Mouse (Mus musculus): ENCODE measurements around the gene Map2k5.
A peak's percentile ranks its signal among the peaks of the same experiment; 100 is the strongest.

Gene Map2k5

DNA sequence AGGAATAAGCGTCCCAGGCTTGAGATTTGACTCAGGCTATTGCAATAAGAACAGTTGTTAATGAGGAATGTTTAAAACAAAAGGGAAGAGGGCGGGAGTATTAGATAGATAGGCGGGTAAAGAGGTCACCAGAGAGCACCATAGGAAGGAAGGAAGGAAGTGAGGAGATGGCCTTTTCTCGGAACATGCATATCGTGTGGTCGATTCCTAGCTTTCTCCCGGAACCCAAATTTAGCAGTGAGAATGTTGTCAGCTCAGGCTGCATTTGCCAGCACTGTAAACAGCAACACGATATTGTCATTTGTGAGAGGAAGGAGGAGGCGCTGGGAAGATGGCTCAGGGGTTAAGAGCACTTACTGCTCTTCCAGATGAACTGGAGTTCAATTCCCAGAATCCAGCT, 253.2 kb downstream of the Map2k5 start:
- DNase-seq (ENCODE audit: low spot score): no peak

DNA sequence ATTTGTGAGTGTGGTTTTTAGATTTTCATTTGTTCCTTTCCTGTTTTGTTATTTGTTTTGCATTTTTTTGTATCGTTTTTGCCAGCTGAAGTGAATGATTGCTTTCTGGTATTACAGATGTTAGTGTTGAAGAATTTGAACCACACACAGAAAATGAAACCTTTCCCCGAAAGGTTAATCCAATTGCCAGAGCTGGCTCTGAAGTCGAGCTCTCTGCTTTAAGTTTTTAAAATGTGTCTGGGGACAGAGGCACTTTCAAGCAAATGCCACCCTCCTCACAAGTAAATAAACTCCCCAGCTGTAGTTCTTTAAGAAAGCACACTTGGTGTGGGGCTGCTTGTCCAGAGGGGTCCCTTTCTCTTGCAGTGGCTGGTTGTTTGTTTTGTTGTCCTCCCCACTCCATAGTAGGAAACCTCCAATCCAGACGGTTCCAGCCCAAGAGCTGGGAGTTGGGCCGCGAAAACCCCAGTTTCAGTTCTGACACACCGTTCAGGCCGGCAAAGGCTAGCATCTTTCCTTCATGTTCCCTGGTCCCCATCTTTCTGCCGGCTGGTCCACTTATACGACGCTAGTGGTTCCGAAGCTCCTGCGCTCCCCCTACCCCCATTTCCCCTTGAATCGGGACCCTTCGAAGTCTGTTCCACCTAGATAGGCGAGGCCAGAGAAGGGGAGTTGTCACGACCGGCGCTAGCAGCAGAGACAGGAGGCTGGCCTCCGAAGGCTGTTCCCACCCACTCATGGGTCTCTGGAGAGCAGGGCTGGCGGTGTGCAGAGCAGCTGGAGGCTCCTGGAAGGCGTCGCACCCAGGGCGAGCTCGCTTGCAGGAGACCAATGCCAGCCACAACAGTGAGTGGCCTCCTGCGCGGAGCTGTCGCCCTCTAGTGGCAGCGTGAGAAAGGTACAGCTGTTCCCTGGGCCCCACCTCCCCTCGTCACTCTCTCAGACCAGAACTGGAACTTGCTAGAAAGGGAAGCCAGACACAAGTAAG, 254.0 kb downstream of the Map2k5 start:
- peak; percentile 88 for DNase-seq (ENCODE audit: low spot score)

DNA sequence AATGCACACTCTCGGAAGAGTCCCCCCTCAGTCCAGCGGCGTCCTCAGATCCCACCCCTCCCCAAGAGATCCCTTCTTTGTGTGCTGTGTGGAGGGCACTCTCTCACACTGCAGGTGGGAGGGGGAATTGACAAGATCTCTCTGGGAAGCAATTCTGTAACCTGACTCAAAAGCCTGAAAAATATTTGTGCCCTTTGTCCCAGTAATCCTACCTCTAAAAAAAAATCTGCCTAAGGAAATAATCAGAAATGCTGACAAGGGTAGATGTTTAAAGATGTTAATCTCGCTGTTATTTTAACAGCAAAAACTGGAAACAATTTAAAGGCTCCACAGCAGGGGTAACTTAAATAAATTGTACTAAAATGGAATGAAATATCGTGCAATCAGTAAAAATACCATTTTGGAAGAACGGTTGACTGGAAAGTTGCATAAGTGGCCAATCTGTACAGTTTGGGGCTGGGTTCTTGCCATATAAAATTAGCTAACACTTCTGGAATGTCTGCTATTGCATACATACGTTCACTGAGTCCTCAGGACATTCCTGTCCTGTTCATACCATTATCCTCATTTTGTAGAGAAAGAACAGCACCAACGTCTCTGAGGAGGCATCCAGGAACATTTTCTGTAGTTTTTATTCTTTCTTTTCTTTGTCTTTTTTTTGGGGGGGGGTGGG, 255.4 kb downstream of the Map2k5 start:
- no peak for DNase-seq (ENCODE audit: low spot score)

DNA sequence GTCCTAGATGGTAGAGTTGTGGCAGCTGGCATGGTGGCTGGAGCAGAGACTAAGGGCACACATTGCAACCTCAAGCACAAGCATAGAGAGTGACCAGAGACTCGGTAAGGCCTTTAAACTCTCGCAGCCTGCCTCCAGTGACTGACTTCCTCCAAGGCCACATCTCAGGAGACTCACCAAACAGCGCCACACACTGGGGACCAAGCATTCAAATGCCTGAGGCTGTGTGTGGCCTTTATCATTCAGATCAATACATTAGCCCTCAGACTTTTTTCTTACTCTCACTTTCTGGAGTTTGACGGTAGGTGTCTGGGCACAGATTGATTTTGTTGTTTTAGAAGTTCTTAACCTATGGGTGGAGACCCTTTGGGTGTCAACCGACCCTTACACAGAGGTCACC, 259.3 kb downstream of the Map2k5 start:
- no peak for DNase-seq (ENCODE audit: low spot score)

Data from layer of hippocampus, adult 11-12 months (tissue).